Mouse (Mus musculus) kidney, adult 18-20 months (tissue): Measurements from ENCODE around the gene Pard3.

ENCODE experiments used
- DNase-seq: peaks from one replicate; pipeline ENCODE4 v3.0.0; 2021

Pard3 gene

GRCm38 (mm10) chr8:127185897-127186296 lies 122.2 kb downstream of the Pard3 start:
- DNase-seq, result no peak

- no peak for DNase-seq
These were observed 125.0 kb downstream of the Pard3 start for GRCm38 (mm10) chr8:127188671-127189070.

DNA sequence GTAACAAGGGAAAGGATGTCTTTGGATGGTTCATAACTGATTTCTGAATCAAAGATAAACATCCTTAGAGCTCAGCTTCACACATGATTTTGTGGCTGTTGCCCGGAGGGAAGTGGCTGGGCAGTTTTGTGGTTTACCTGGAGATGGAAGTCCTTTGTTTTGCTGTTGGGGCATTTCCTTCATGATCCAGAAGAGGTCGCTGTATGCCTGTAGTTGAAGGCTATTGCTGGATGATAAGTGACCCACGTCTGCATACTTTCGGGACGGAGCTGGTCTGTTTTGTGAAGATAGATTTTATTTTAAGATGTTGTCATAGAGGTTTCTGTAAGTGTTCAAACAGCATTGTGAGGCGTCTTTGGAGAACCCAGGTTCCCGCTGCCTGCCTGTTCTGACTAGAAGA lies 126.7 kb downstream of the Pard3 start:
- DNase-seq, result peak; percentile 59

GRCm38 (mm10) chr8:127191387-127191786 lies 127.7 kb downstream of the Pard3 start:
- peak; percentile 64 for DNase-seq

DNA sequence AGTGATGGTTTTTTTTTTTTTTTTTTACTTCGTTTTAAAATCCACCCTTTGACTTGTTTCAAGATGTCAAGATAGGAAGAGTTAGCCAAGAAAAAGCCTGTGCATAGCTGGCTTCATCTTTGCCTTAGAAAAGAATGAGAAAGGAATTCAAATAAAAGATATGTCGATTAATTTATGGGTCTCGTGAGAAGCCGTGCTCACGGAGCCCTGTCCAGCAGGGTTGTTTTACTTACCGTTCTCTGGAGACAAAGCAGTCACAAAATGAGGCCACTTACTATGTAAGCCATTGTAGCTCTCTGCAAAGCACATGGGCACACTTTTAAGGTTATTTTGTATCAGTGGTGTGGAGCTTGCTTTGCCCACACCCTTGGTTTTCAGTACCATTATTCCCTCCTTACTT lies 128.1 kb downstream of the Pard3 start:
- no peak for DNase-seq

DNA sequence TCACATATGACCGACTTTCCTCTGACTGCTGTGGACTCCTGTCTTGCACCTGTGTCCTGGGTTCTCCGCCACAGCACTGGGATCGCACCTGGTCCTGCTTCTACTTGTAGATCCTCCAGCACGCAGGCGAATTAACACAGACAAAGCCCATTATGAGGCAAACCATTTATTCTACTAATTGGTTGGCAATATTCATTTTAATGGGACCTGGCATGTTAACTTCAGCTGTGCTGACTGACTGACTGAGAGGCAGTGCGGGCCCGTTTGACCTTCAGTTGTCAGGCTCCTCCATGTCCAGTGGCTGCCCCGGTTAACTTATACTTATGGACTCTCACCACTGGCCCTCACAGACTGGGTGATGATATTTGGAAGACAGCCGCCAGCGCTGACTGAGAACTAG lies 128.6 kb downstream of the Pard3 start:
- no peak for DNase-seq

- DNase-seq, result no peak
These were observed 129.7 kb downstream of the Pard3 start for GRCm38 (mm10) chr8:127193375-127193774.

GRCm38 (mm10) chr8:127194786-127195407 lies 131.2 kb downstream of the Pard3 start:
- no peak for DNase-seq

DNA sequence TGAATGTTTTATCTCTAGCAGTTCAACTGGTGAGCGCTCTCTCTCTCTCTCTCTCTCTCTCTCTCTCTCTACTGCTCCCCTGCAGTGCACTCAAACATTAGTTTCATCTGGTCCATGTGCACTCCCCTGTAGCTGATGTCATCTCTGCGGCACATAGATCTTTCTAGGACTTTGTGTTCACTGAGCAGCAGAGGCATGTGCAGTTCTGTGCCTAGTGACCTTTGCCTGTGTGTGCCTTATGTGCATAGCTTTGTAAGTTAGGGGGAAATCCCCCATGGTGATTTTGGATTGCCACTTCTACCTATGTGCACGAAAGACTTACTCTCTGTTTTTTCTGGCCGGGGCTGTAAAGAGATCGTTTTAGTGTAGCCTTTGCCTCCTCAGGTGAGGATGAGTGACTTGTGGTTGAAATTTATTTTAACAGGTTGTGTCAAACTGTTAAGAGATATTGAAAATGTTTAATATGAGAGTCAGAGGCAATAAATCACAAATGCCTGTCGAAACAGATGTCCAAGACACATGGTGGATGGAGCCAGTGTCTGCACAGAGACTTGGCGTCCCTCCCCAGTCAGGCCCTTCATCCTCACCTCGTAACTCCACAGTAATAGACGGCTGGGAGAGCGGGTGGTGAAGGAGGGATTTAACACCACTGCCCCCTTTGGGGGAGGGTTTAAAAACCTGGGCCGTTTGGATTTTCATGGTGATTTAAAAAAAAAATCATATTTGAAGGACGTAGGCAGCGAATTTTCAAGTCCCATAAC lies 133.0 kb downstream of the Pard3 start:
- DNase-seq, result no peak

DNA sequence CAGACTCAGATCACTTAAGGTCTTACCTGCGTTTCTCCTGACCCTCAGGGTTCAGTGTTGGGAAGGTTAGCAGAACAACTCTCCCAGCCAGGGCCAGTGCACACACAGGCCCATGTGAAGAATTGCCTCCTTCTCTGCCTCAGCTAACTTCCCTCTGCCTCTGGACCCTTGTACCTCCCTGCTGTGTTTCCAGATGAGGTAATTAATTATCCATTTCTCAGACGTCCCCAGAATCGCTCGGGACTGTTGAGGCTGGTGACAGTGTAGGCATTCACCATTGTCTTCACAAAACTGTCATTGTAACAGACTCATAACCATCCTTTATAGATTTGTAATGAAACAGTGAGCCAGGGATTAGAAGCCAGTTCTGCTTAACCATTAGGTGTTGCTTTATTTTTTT lies 143.8 kb downstream of the Pard3 start:
- DNase-seq, result no peak

GRCm38 (mm10) chr8:127210621-127211020 lies 146.9 kb downstream of the Pard3 start:
- DNase-seq, result no peak

- DNase-seq, result no peak
These were observed 150.6 kb downstream of the Pard3 start for GRCm38 (mm10) chr8:127214338-127214737.

DNA sequence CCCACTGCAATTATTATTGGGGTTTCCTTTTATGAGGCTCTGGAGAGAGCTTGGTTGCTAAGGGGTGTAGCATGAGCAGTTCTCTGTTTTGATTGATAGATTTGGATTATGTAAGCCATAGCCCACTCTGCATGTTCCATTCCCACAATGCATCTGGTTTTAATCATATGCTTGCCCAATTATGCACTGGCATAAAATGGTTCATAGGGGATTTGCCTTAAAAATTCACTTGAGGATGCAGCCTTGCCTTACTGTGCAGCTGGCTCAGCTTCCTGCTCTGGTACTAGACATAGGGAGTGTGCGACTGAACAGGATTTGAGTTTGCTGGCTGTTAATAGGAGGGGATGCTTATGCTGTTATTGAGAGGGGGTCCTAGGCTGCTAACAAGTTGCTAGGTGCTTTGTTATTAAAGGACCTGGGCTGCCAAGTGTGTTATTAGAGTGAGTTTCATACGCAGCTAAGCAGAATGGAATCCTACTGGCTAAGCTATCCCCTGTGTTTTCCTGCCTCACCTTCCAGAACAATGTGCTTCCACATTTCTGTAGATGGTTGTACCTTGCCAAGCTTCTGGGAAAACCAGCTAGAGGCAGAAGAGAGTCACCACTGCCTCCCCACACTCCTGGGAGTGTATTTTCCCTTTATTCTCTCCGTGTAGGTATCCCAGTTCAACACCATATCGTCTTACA lies 151.2 kb downstream of the Pard3 start:
- no peak for DNase-seq

DNA sequence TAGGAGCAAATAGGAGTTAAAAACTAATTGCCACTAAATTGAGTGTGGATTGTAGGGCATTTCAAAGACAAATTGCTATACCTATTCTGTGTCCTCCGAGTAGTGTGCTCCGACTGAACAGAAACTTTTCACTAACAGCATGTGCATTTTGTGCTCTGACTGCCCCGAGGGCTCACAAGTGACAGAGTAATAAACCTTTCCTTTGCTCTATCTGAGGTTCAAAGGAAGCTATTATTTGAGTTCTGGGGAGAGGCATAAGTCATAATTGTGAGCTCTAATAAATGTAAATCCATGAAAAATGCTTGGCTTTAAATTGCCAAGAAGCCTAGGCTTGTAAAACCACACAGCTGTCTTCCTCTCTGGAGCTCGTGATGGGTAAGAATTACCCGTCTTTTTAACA lies 156.5 kb downstream of the Pard3 start:
- no peak for DNase-seq

DNA sequence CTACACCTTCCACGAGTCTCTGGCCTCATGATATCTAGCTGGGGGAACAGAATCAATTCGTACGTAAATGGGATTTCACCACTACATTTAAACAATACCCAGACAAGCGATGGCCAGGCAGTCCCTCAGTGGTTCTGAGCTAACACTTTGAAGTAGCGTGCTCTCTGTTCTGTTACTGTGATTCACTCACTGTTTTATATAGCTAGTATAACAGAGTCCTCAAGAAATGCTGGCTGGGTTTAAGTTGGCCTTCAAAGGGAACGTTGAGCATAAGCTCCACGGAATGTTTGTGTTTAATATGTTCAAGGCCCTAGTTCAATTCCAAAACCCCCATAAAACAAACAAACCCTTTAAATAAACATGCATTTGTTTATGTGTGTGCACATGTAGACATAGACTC lies 156.9 kb downstream of the Pard3 start:
- DNase-seq, result no peak

GRCm38 (mm10) chr8:127222361-127222760 lies 158.7 kb downstream of the Pard3 start:
- no peak for DNase-seq

DNA sequence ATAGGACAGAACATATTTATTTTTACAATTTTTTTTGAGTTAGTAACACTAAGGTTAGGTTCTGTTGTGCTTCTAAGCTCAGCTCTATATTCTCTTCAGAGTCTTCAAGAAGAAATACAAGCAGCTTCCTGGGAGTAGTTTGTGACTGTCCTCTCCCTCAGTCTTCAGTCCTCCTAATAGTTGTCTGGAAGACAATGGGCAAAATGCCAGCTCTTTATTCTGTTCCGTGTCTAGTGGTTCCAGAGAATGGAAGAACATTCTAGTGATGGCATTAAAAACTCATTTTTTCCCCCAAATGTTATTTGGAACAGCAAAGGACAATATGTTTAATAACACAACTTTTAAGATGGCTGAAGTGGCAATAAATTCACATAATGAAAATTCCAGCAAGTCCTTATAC lies 163.3 kb downstream of the Pard3 start:
- no peak for DNase-seq

DNA sequence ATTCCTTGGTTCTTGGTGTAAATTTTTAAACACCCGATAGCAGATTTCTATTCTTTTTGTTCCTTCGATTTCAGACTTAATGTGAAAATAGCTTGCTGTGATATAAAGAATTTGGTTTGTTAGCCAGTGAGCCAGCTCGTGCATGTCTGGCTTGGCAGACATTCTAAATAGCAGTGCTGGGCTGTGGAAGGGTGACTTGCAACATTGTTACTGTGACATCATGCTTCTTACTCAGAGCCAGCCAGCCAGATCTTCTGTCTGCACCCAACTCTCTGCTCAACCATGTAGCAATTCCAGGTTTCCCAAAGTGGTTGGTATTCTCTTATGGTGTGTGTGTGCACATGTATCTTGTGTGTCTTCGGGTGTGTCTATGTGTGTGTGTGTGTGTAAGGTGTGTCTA lies 163.7 kb downstream of the Pard3 start:
- no peak for DNase-seq

GRCm38 (mm10) chr8:127229325-127230232 lies 165.9 kb downstream of the Pard3 start:
- DNase-seq, result no peak

DNA sequence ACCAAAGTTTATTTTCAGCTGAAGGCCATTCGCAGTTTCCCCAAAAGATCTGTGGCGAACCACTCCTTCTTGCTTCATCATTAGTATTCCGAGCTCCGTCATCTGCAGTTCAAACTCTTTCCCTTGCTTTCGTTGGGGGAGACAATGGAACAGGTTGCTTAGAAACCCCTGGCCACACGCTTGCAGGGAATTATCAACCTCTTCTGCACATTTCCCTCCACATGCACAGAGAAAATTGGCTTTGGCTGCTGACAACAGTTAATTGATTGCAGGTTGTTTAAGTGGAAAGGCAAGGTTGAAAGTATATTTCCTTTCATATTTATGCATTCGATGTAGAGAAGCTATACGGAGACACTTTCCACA lies 166.5 kb downstream of the Pard3 start:
- no peak for DNase-seq

DNA sequence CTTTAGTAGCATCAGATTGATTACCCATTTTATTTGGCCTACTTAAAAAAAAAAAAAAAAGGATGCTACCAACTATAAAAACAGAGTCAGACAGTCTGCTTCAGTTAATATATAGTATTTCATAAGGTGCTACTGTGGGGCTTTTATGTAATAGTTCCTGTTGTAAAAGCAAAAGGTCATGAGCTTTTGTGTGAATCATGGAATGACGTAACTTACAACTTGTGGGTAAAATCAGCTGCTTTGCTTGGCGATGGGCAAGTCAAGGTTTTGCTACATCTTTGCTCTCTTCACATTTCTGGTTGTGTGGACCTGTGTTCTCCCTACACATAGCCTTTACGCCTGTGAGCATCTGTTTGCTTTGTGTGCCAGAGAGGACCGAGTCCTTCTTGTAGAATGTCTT lies 179.7 kb downstream of the Pard3 start:
- DNase-seq, result no peak

GRCm38 (mm10) chr8:127243841-127244240 lies 180.1 kb downstream of the Pard3 start:
- DNase-seq, result no peak

DNA sequence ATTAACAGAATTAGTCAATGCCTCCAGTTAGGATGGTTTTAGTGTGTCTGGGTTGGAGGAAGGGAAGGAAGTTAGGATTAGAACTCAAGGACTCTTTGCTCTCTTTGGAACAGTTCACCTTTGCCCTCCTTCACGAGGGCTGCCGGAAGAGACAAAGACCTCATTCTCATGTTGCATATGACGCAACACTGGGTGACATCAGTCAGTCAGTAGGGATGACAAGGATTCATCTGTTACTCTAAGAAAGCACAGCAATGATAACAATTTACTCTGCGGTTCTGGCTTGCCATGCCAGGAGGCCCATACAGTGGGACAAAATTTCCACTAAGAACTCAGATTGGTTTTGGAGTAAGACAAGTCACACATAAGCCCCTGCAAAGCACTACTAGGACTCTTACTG lies 187.1 kb downstream of the Pard3 start:
- DNase-seq, result no peak
